Mouse (Mus musculus): ENCODE measurements at regions not wholly inside any gene's neighbourhood (a gene's known extent, or its start where the extent isn't known, plus 50 kb on each side); places are given as distances from the start of the nearest gene placed in this dataset.

- DNase-seq: no peak
Observed at GRCm38 (mm10) chr8:97052436-97052835, 1164.1 kb upstream of the Got2 start.

- DNase-seq: no peak
Observed at GRCm38 (mm10) chr8:97039778-97040177, 1151.4 kb upstream of the Got2 start.

- no peak for DNase-seq
Observed at GRCm38 (mm10) chr8:97038854-97039253, 1150.5 kb upstream of the Got2 start.

GRCm38 (mm10) chr8:97032188-97032587 is 1143.8 kb upstream of the Got2 start:
- DNase-seq: no peak

GRCm38 (mm10) chr8:97015571-97015970 is 1127.2 kb upstream of the Got2 start:
- DNase-seq: no peak

GRCm38 (mm10) chr8:97004131-97004530 is 1115.8 kb upstream of the Got2 start:
- peak; percentile 34 for DNase-seq

GRCm38 (mm10) chr8:96983103-96983502 is 1094.8 kb upstream of the Got2 start:
- no peak for DNase-seq

All from layer of hippocampus, adult 9-11 months (tissue).